Mouse (Mus musculus) adrenal gland, postnatal 4 days (tissue): Measurements from ENCODE around the gene Trmt5. TPM values are rescaled to one million over a fixed set of nuclear protein-coding genes. Genes with fewer than 3 reads are reported as not detected.

Experiments used
- DNase-seq, 2 experiments: peaks; one replicate each; pipeline ENCODE4 v3.0.0; 2021 to 2022; ENCODE audit warnings: low spot score in 2 of 2, mixed read lengths in 2 of 2
- long read RNA-seq, 2 experiments: library from polyadenylated mRNA; stranded (forward); transcript quantifications; one replicate each; pipeline ENCODE4 v2.0.0; 2021
- total RNA-seq, 2 experiments: library from RNA; stranded (reverse); gene quantifications; 2 replicates each; pipeline ENCODE4 v1.2.3; 2021

Trmt5 gene
- 10 to 100 TPM; 22.0 to 26.5 TPM for total RNA-seq
- long read RNA-seq, experiment 1, transcript Trmt5-201 (5 exons, 2,066 nt), result major isoform, 7 of 10 reads
- long read RNA-seq, experiment 1, partial matches to known transcripts, result 0 of 10 reads
- long read RNA-seq, experiment 1, other reads (novel, unspliced or antisense), result 3 of 10 reads
- long read RNA-seq, experiment 2, transcript Trmt5-201 (5 exons, 2,066 nt), result major isoform, 12 of 17 reads
- long read RNA-seq, experiment 2, partial matches to known transcripts, result 5 of 17 reads
- long read RNA-seq, experiment 2, other reads (novel, unspliced or antisense), result 0 of 17 reads

- peak; percentile 79 to 87 for DNase-seq
These were observed at the start of gene Trmt5, which contains the start of gene Slc38a6 for GRCm38 (mm10) chr12:73286287-73287092. Gene Trmt5 (minus strand): TSS chr12:73286710. Gene Slc38a6 (plus strand): TSS chr12:73286779.

GRCm38 (mm10) chr12:73334051-73334551, 47.6 kb upstream of the Trmt5 start:
- DNase-seq, result no peak

- no peak for DNase-seq
These were observed 46.2 kb upstream of the Trmt5 start for GRCm38 (mm10) chr12:73332701-73333100.

- no peak for DNase-seq
These were observed 43.7 kb upstream of the Trmt5 start for GRCm38 (mm10) chr12:73330236-73330635.

- no peak for DNase-seq
These were observed 42.1 kb upstream of the Trmt5 start for GRCm38 (mm10) chr12:73328448-73329167.

- no peak for DNase-seq
These were observed 40.9 kb upstream of the Trmt5 start for GRCm38 (mm10) chr12:73327381-73327780.

- no peak for DNase-seq
These were observed 39.1 kb upstream of the Trmt5 start for GRCm38 (mm10) chr12:73325617-73326016.

- no peak for DNase-seq
These were observed 38.7 kb upstream of the Trmt5 start for GRCm38 (mm10) chr12:73325181-73325580.

GRCm38 (mm10) chr12:73324742-73325141, 38.2 kb upstream of the Trmt5 start:
- DNase-seq, result no peak

GRCm38 (mm10) chr12:73324180-73324586, 37.7 kb upstream of the Trmt5 start:
- no peak for DNase-seq

GRCm38 (mm10) chr12:73317706-73318686, 31.5 kb upstream of the Trmt5 start:
- DNase-seq, result no peak

GRCm38 (mm10) chr12:73308711-73309110, 22.2 kb upstream of the Trmt5 start:
- DNase-seq, result no peak

GRCm38 (mm10) chr12:73307750-73308149, 21.2 kb upstream of the Trmt5 start:
- DNase-seq, result no peak

GRCm38 (mm10) chr12:73304636-73305035, 18.1 kb upstream of the Trmt5 start:
- no peak for DNase-seq

GRCm38 (mm10) chr12:73300531-73300930, 14.0 kb upstream of the Trmt5 start:
- no peak for DNase-seq

GRCm38 (mm10) chr12:73298621-73299020, 12.1 kb upstream of the Trmt5 start:
- DNase-seq, result no peak

GRCm38 (mm10) chr12:73295505-73296140, 9.1 kb upstream of the Trmt5 start:
- no peak for DNase-seq

GRCm38 (mm10) chr12:73294884-73295283, 8.4 kb upstream of the Trmt5 start:
- no peak for DNase-seq

- no peak for DNase-seq
These were observed 2.1 kb upstream of the Trmt5 start for GRCm38 (mm10) chr12:73288626-73289025.

GRCm38 (mm10) chr12:73287609-73288008, 1.1 kb upstream of the Trmt5 start:
- no peak for DNase-seq
